Mouse (Mus musculus): ENCODE results near the gene Arl9. TPM values are rescaled to one million over a fixed set of nuclear protein-coding genes. Genes with fewer than 3 reads are reported as not detected.
A peak's percentile ranks its signal among the peaks of the same experiment; 100 is the strongest.

Arl9 gene
- polyA plus RNA-seq, 1 experiment from 2014 or later = not detected

- Histone ChIP-seq H3K27ac (ENCODE audit: low read length) (no peak overlapping the region), H3K27me3 (ENCODE audit: control insufficient read depth, insufficient read depth, low read depth, low read length) (no peaks in the 10 kb centered on the region), H3K4me1 (ENCODE audit: control insufficient read depth, insufficient read depth, low read length) (peaks cover 16% of the 10 kb centered on the region), H3K36me3 (ENCODE audit: control insufficient read depth, insufficient read depth, low read length) (peaks cover 5% of the 10 kb centered on the region; the same call in 1 of the 2 replicates), H3K9ac (ENCODE audit: low read depth, low read length) (peak overlapping the region; percentile 87; the same call in 1 of the 2 replicates), H3K4me2 (ENCODE audit: low read length) (peak overlapping the region; percentile 84), H3K9me3 (replicated peaks; ENCODE audit: control insufficient read depth, low read length, poor library complexity, severe bottlenecking) (no peaks in the 10 kb centered on the region), H3K4me3 (ENCODE audit: low read depth, low read length) (peak overlapping the region; percentile 88)
- no peak for ATAC-seq
- WGBS = 73% methylated on average over 3 of the region's 3 CpGs
Observed at GRCm38 (mm10) chr5:76973488-76973887, 30.4 kb upstream of the Arl9 start.

GRCm38 (mm10) chr5:76974207-76974553 is 29.7 kb upstream of the Arl9 start:
- H3K4me2 ChIP-seq (ENCODE audit: low read length) = peak overlapping the region; percentile 84
- ATAC-seq = peak; percentile 65
- H3K9me3 ChIP-seq (replicated peaks; ENCODE audit: control insufficient read depth, low read length, poor library complexity, severe bottlenecking) = no peaks in the 10 kb centered on the region
- peak overlapping the region; percentile 87 for H3K9ac ChIP-seq (ENCODE audit: low read depth, low read length)
- peak overlapping the region; percentile 88 for H3K4me3 ChIP-seq (ENCODE audit: low read depth, low read length)
- H3K27ac ChIP-seq (ENCODE audit: low read length) = peak overlapping the region; percentile 62
- 0 out of 2 replicates have a peak, but pooled peaks cover under 1% of the 10 kb centered on the region for H3K36me3 ChIP-seq (ENCODE audit: control insufficient read depth, insufficient read depth, low read length)
- WGBS = 3% methylated on average over 17 of the region's 17 CpGs
- peaks cover 16% of the 10 kb centered on the region for H3K4me1 ChIP-seq (ENCODE audit: control insufficient read depth, insufficient read depth, low read length)
- no peaks in the 10 kb centered on the region for H3K27me3 ChIP-seq (ENCODE audit: control insufficient read depth, insufficient read depth, low read depth, low read length)

GRCm38 (mm10) chr5:76974554-76975285 is 29.1 kb upstream of the Arl9 start, which contains the start of gene Srp72:
TSS of gene Srp72 (plus strand) at chr5:76974683.
- Histone ChIP-seq H3K4me3 (ENCODE audit: low read depth, low read length) (peak within 1 kb of the TSS; percentile 88), H3K36me3 (ENCODE audit: control insufficient read depth, insufficient read depth, low read length) (peaks cover 4% of the 10 kb centered on the region; the same call in 1 of the 2 replicates), H3K4me2 (ENCODE audit: low read length) (peak within 1 kb of the TSS; percentile 84), H3K27me3 (ENCODE audit: control insufficient read depth, insufficient read depth, low read depth, low read length) (no peaks in the 10 kb centered on the region), H3K27ac (ENCODE audit: low read length) (peak within 1 kb of the TSS; percentile 89), H3K4me1 (ENCODE audit: control insufficient read depth, insufficient read depth, low read length) (peaks cover 16% of the 10 kb centered on the region), H3K9ac (ENCODE audit: low read depth, low read length) (peak within 1 kb of the TSS; percentile 87), H3K9me3 (replicated peaks; ENCODE audit: control insufficient read depth, low read length, poor library complexity, severe bottlenecking) (no peaks in the 10 kb centered on the region)
- under 1% methylated on average over 55 of the region's 60 CpGs for whole genome bisulfite sequencing
- ATAC-seq = peak; percentile 94

GRCm38 (mm10) chr5:76975736-76976135 is 28.1 kb upstream of the Arl9 start:
- Histone ChIP-seq H3K4me1 (ENCODE audit: control insufficient read depth, insufficient read depth, low read length) (peaks cover 16% of the 10 kb centered on the region), H3K27me3 (ENCODE audit: control insufficient read depth, insufficient read depth, low read depth, low read length) (no peaks in the 10 kb centered on the region), H3K9me3 (replicated peaks; ENCODE audit: control insufficient read depth, low read length, poor library complexity, severe bottlenecking) (no peaks in the 10 kb centered on the region), H3K4me3 (ENCODE audit: low read depth, low read length) (peak overlapping the region; percentile 88), H3K27ac (ENCODE audit: low read length) (no peak overlapping the region), H3K9ac (ENCODE audit: low read depth, low read length) (peak overlapping the region; percentile 87; the same call in 1 of the 2 replicates), H3K36me3 (ENCODE audit: control insufficient read depth, insufficient read depth, low read length) (peaks cover 10% of the 10 kb centered on the region), H3K4me2 (ENCODE audit: low read length) (peak overlapping the region; percentile 72)
- ATAC-seq = no peak
- 87% methylated on average over 8 of the region's 8 CpGs for WGBS

GRCm38 (mm10) chr5:76984015-76984414 is 19.8 kb upstream of the Arl9 start:
- H3K27me3 ChIP-seq (ENCODE audit: control insufficient read depth, insufficient read depth, low read depth, low read length) = no peaks in the 10 kb centered on the region
- no peak overlapping the region for H3K4me2 ChIP-seq (ENCODE audit: low read length)
- 93% methylated on average over 11 of the region's 11 CpGs for WGBS
- H3K27ac ChIP-seq (ENCODE audit: low read length) = no peak overlapping the region
- no peaks in the 10 kb centered on the region for H3K4me1 ChIP-seq (ENCODE audit: control insufficient read depth, insufficient read depth, low read length)
- H3K4me3 ChIP-seq (ENCODE audit: low read depth, low read length) = no peak overlapping the region
- H3K9me3 ChIP-seq (replicated peaks; ENCODE audit: control insufficient read depth, low read length, poor library complexity, severe bottlenecking) = no peaks in the 10 kb centered on the region
- H3K36me3 ChIP-seq (ENCODE audit: control insufficient read depth, insufficient read depth, low read length) = peaks cover 46% of the 10 kb centered on the region
- H3K9ac ChIP-seq (ENCODE audit: low read depth, low read length) = no peak overlapping the region
- no peak for ATAC-seq

GRCm38 (mm10) chr5:76990789-76991188 is 13.1 kb upstream of the Arl9 start:
- Histone ChIP-seq H3K4me1 (ENCODE audit: control insufficient read depth, insufficient read depth, low read length) (no peaks in the 10 kb centered on the region), H3K27ac (ENCODE audit: low read length) (no peak overlapping the region), H3K4me3 (ENCODE audit: low read depth, low read length) (no peak overlapping the region), H3K27me3 (ENCODE audit: control insufficient read depth, insufficient read depth, low read depth, low read length) (no peaks in the 10 kb centered on the region), H3K36me3 (ENCODE audit: control insufficient read depth, insufficient read depth, low read length) (peaks cover 45% of the 10 kb centered on the region), H3K9me3 (replicated peaks; ENCODE audit: control insufficient read depth, low read length, poor library complexity, severe bottlenecking) (no peaks in the 10 kb centered on the region), H3K9ac (ENCODE audit: low read depth, low read length) (no peak overlapping the region), H3K4me2 (ENCODE audit: low read length) (no peak overlapping the region)
- ATAC-seq = no peak
- 98% methylated on average over 3 of the region's 3 CpGs for WGBS

GRCm38 (mm10) chr5:76993174-76993814 is 10.6 kb upstream of the Arl9 start:
- Histone ChIP-seq H3K4me1 (ENCODE audit: control insufficient read depth, insufficient read depth, low read length) (no peaks in the 10 kb centered on the region), H3K9ac (ENCODE audit: low read depth, low read length) (no peak overlapping the region), H3K9me3 (replicated peaks; ENCODE audit: control insufficient read depth, low read length, poor library complexity, severe bottlenecking) (no peaks in the 10 kb centered on the region), H3K27me3 (ENCODE audit: control insufficient read depth, insufficient read depth, low read depth, low read length) (no peaks in the 10 kb centered on the region), H3K4me2 (ENCODE audit: low read length) (no peak overlapping the region), H3K27ac (ENCODE audit: low read length) (no peak overlapping the region), H3K36me3 (ENCODE audit: control insufficient read depth, insufficient read depth, low read length) (peaks cover 50% of the 10 kb centered on the region), H3K4me3 (ENCODE audit: low read depth, low read length) (no peak overlapping the region)
- 95% methylated on average over 5 of the region's 5 CpGs for WGBS
- ATAC-seq = no peak

GRCm38 (mm10) chr5:76998416-76998815 is 5.4 kb upstream of the Arl9 start:
- WGBS = 45% methylated on average over 5 of the region's 5 CpGs
- Histone ChIP-seq H3K9me3 (replicated peaks; ENCODE audit: control insufficient read depth, low read length, poor library complexity, severe bottlenecking) (no peaks in the 10 kb centered on the region), H3K27me3 (ENCODE audit: control insufficient read depth, insufficient read depth, low read depth, low read length) (no peaks in the 10 kb centered on the region), H3K36me3 (ENCODE audit: control insufficient read depth, insufficient read depth, low read length) (peaks cover 31% of the 10 kb centered on the region), H3K9ac (ENCODE audit: low read depth, low read length) (no peak overlapping the region), H3K4me1 (ENCODE audit: control insufficient read depth, insufficient read depth, low read length) (no peaks in the 10 kb centered on the region), H3K4me3 (ENCODE audit: low read depth, low read length) (no peak overlapping the region), H3K4me2 (ENCODE audit: low read length) (no peak overlapping the region), H3K27ac (ENCODE audit: low read length) (no peak overlapping the region)
- peak; percentile 36; the same call in 1 of the 2 replicates for ATAC-seq

- H3K9ac ChIP-seq (ENCODE audit: low read depth, low read length) = no peak overlapping the region
- WGBS = 95% methylated on average over 17 of the region's 17 CpGs
- H3K36me3 ChIP-seq (ENCODE audit: control insufficient read depth, insufficient read depth, low read length) = peaks cover 18% of the 10 kb centered on the region
- no peaks in the 10 kb centered on the region for H3K9me3 ChIP-seq (replicated peaks; ENCODE audit: control insufficient read depth, low read length, poor library complexity, severe bottlenecking)
- H3K27me3 ChIP-seq (ENCODE audit: control insufficient read depth, insufficient read depth, low read depth, low read length) = no peaks in the 10 kb centered on the region
- no peak overlapping the region for H3K27ac ChIP-seq (ENCODE audit: low read length)
- H3K4me3 ChIP-seq (ENCODE audit: low read depth, low read length) = no peak overlapping the region
- no peak overlapping the region for H3K4me2 ChIP-seq (ENCODE audit: low read length)
- no peaks in the 10 kb centered on the region for H3K4me1 ChIP-seq (ENCODE audit: control insufficient read depth, insufficient read depth, low read length)
- ATAC-seq = no peak
Observed at GRCm38 (mm10) chr5:77001192-77001591, 2.7 kb upstream of the Arl9 start.

Data from midbrain, embryonic 16.5 days (tissue).